Mouse (Mus musculus): Measurements from ENCODE around the gene Efnb2. TPM values are rescaled to one million over a fixed set of nuclear protein-coding genes. Genes with fewer than 3 reads are reported as not detected.

The Efnb2 gene
- polyA plus RNA-seq, 1 experiment from 2014 or later: 25.4 TPM

Small RNA genes lying within 50 kb of the gene (microRNA-seq; reads per million reads assigned to microRNA genes)
- gene Mir7654: 12.0 reads per million, percentile 26 among the genes with 10 or more reads in this experiment

Other genes starting within 250 kb of the Efnb2 start
- gene Arglu1, start 29.3 kb upstream of the Efnb2 start, polyA plus RNA-seq (2016; fragmentation: Nextera tagmentation; extraction: Ambion mirVana): 111 TPM in 2 replicates

Measured in heart, embryonic 12.5 days (tissue).